Mouse (Mus musculus) G1E (cell line): ENCODE results near the gene Ephb1.

Experiments used
- CTCF ChIP-seq: IDR thresholded peaks from 2 replicates; pipeline ENCODE4 v1.5.1; 2012; ENCODE audit warnings: low read depth, low read length, inconsistent platforms, mixed read lengths
- GATA1 ChIP-seq: IDR thresholded peaks from 2 replicates; pipeline ENCODE4 v1.6.1; 2012; ENCODE audit warnings: borderline replicate concordance, low read length, inconsistent platforms, mixed read lengths
- TAL1 ChIP-seq: conservative IDR thresholded peaks from 2 replicates; pipeline ENCODE4 v1.6.1; 2012; ENCODE audit warnings: low read depth, low read length, inconsistent platforms, mixed read lengths

GRCm38 (mm10) chr9:102273469-102273808 is 81.1 kb downstream of the Ephb1 start:
- TF ChIP-seq CTCF = no peak
- TF ChIP-seq GATA1 = no peak
- no peak for TF ChIP-seq TAL1
